Mouse (Mus musculus): Measurements from ENCODE around the gene Padi1.

GRCm38 (mm10) chr4:140882981-140883380 lies 37.4 kb upstream of the Padi1 start:
- TF ChIP-seq CTCF (IDR thresholded peaks at IDR 0.05; ENCODE audit: control insufficient read depth, insufficient read depth, insufficient read length), result no peak
- no peak for TF ChIP-seq USF1 (IDR thresholded peaks at IDR 0.05; ENCODE audit: low read depth)
- TF ChIP-seq MYOD1 (IDR thresholded peaks at IDR 0.05; ENCODE audit: control insufficient read depth, insufficient read length, low read depth), result no peak
- TF ChIP-seq CEBPB (IDR thresholded peaks at IDR 0.05; ENCODE audit: low read depth), result no peak

All from C2C12 (cell line).